Mouse (Mus musculus) kidney, embryonic 16.5 days (tissue): Measurements from ENCODE around the gene Sh3tc1. TPM values are rescaled to one million over a fixed set of nuclear protein-coding genes. Genes with fewer than 3 reads are reported as not detected.
A peak's percentile ranks its signal among the peaks of the same experiment; 100 is the strongest.

Experiments used
- ATAC-seq: fragments of 200-750 bp; cut with Nextera tagmentation; 2 replicates; pipeline ENCODE4 v1.8.0; 2017; ENCODE audit warnings: moderate TSS enrichment; ENCODE audit not compliant: low FRiP score, low TSS enrichment
- H3K27ac ChIP-seq: fragments of 300-500 bp; sonication (generic); 2 replicates; pipeline ENCODE4 v1.5.1; 2014; ENCODE audit warnings: low read length
- H3K27me3 ChIP-seq: fragments of 300-500 bp; sonication (generic); 2 replicates; pipeline ENCODE4 v1.6.1; 2014; ENCODE audit warnings: low read length, control low read depth, mixed read lengths; ENCODE audit not compliant: insufficient read depth
- H3K36me3 ChIP-seq: fragments of 300-500 bp; sonication (generic); 2 replicates; pipeline ENCODE4 v1.6.1; 2014; ENCODE audit warnings: low read length, control low read depth, mixed read lengths; ENCODE audit not compliant: insufficient read depth
- H3K4me1 ChIP-seq: fragments of 300-500 bp; sonication (generic); 2 replicates; pipeline ENCODE4 v1.6.1; 2014; ENCODE audit warnings: low read length, control low read depth, mixed read lengths; ENCODE audit not compliant: insufficient read depth
- H3K4me2 ChIP-seq: fragments of 300-500 bp; sonication (generic); replicated peaks from 2 replicates; pipeline ENCODE4 v1.6.1; 2014; ENCODE audit warnings: low read depth, low read length
- H3K4me3 ChIP-seq: fragments of 300-500 bp; sonication (generic); 2 replicates; pipeline ENCODE4 v1.5.1; 2014; ENCODE audit warnings: mild to moderate bottlenecking, low read length
- H3K9ac ChIP-seq: fragments of 300-500 bp; sonication (generic); replicated peaks from 2 replicates; pipeline ENCODE4 v1.6.1; 2014; ENCODE audit warnings: low read length
- H3K9me3 ChIP-seq: fragments of 300-500 bp; sonication (generic); 2 replicates; pipeline ENCODE4 v1.6.1; 2016; ENCODE audit warnings: low read length, control low read depth
- WGBS: fragments of 180-500 bp; shearing (Covaris S2); extraction: QIAGEN DNeasy Blood & Tissue Kit; methylation state at CpG from one replicate; pipeline ENCODE4 v1.1.7; 2014; 5-methylcytosine and 5-hydroxymethylcytosine counted together
- polyA plus RNA-seq: library from polyadenylated mRNA; unstranded; fragments of >200 nt; fragmentation: Nextera tagmentation; extraction: Ambion mirVana; gene quantifications from 2 replicates; pipeline ENCODE4 v1.2.1, GENCODE M21; 2015

The Sh3tc1 gene
- 25.2 and 27.6 TPM in 2 replicates for polyA plus RNA-seq

- Histone ChIP-seq H3K27me3 (peaks cover 7% of the 10 kb centered on the region; the same call in 1 of the 2 replicates), H3K4me3 (peak within 1 kb of the TSS; percentile 8; the same call in 1 of the 2 replicates), H3K27ac (peak within 1 kb of the TSS; percentile 87), H3K36me3 (no peaks in the 10 kb centered on the region), H3K9ac (peak within 1 kb of the TSS; percentile 27), H3K4me1 (peaks cover 39% of the 10 kb centered on the region), H3K4me2 (peak within 1 kb of the TSS; percentile 36), H3K9me3 (no peaks in the 10 kb centered on the region)
- ATAC-seq: peak; percentile 82
- 31% methylated on average over 10 of the region's 10 CpGs for WGBS
Measured at GRCm38 (mm10) chr5:35739536-35740278, at the start of gene Sh3tc1. Gene Sh3tc1, minus strand, starts transcription at chr5:35739987.

- Histone ChIP-seq H3K9ac (no peak overlapping the region), H3K4me3 (no peak overlapping the region), H3K9me3 (no peaks in the 10 kb centered on the region), H3K36me3 (no peaks in the 10 kb centered on the region), H3K27me3 (no peaks in the 10 kb centered on the region), H3K4me1 (peaks cover 4% of the 10 kb centered on the region; the same call in 1 of the 2 replicates), H3K4me2 (no peak overlapping the region), H3K27ac (no peak overlapping the region)
- WGBS: 56% methylated on average over 6 of the region's 6 CpGs
- no peak for ATAC-seq
Measured at GRCm38 (mm10) chr5:35788719-35789118, 48.9 kb upstream of the Sh3tc1 start.

GRCm38 (mm10) chr5:35787847-35788246, 48.1 kb upstream of the Sh3tc1 start:
- Histone ChIP-seq H3K4me3 (no peak overlapping the region), H3K27ac (no peak overlapping the region), H3K27me3 (no peaks in the 10 kb centered on the region), H3K4me2 (no peak overlapping the region), H3K4me1 (peaks cover 4% of the 10 kb centered on the region; the same call in 1 of the 2 replicates), H3K9ac (no peak overlapping the region), H3K9me3 (no peaks in the 10 kb centered on the region), H3K36me3 (no peaks in the 10 kb centered on the region)
- WGBS: 82% methylated on average over 12 of the region's 12 CpGs
- no peak for ATAC-seq

GRCm38 (mm10) chr5:35785853-35786252, 46.1 kb upstream of the Sh3tc1 start:
- Histone ChIP-seq H3K9me3 (no peaks in the 10 kb centered on the region), H3K4me2 (no peak overlapping the region), H3K27me3 (no peaks in the 10 kb centered on the region), H3K9ac (no peak overlapping the region), H3K4me3 (no peak overlapping the region), H3K27ac (no peak overlapping the region), H3K36me3 (no peaks in the 10 kb centered on the region), H3K4me1 (peaks cover 4% of the 10 kb centered on the region; the same call in 1 of the 2 replicates)
- no peak for ATAC-seq
- WGBS: 60% methylated on average over 7 of the region's 7 CpGs

GRCm38 (mm10) chr5:35782648-35783180, 42.9 kb upstream of the Sh3tc1 start:
- H3K9me3 ChIP-seq: no peaks in the 10 kb centered on the region
- no peak for ATAC-seq
- H3K27ac ChIP-seq: no peak overlapping the region
- no peak overlapping the region for H3K4me3 ChIP-seq
- H3K4me1 ChIP-seq: no peaks in the 10 kb centered on the region
- H3K4me2 ChIP-seq: no peak overlapping the region
- whole genome bisulfite sequencing: 55% methylated on average over 10 of the region's 10 CpGs
- no peaks in the 10 kb centered on the region for H3K27me3 ChIP-seq
- H3K36me3 ChIP-seq: no peaks in the 10 kb centered on the region
- no peak overlapping the region for H3K9ac ChIP-seq

- Histone ChIP-seq H3K4me2 (no peak overlapping the region), H3K27ac (no peak overlapping the region), H3K4me3 (no peak overlapping the region), H3K27me3 (no peaks in the 10 kb centered on the region), H3K9me3 (no peaks in the 10 kb centered on the region), H3K4me1 (no peaks in the 10 kb centered on the region), H3K36me3 (no peaks in the 10 kb centered on the region), H3K9ac (no peak overlapping the region)
- ATAC-seq: no peak
- WGBS: 70% methylated on average over 3 of the region's 3 CpGs
Measured at GRCm38 (mm10) chr5:35781116-35781515, 41.3 kb upstream of the Sh3tc1 start.

GRCm38 (mm10) chr5:35774137-35774424, 34.3 kb upstream of the Sh3tc1 start:
- Histone ChIP-seq H3K27me3 (0 out of 2 replicates have a peak, but pooled peaks cover 3% of the 10 kb centered on the region), H3K4me3 (no peak overlapping the region), H3K27ac (peak overlapping the region; percentile 21; the same call in 1 of the 2 replicates), H3K9ac (no peak overlapping the region), H3K4me2 (no peak overlapping the region), H3K36me3 (no peaks in the 10 kb centered on the region), H3K4me1 (peaks cover 18% of the 10 kb centered on the region), H3K9me3 (no peaks in the 10 kb centered on the region)
- 10% methylated on average over 6 of the region's 6 CpGs for WGBS
- ATAC-seq: peak; percentile 56

- ATAC-seq: peak; percentile 43
- 40% methylated on average over 13 of the region's 13 CpGs for WGBS
Measured at GRCm38 (mm10) chr5:35773274-35774136, 33.7 kb upstream of the Sh3tc1 start.

GRCm38 (mm10) chr5:35770891-35771663, 31.3 kb upstream of the Sh3tc1 start:
- ATAC-seq: no peak

More at GRCm38 (mm10) chr5:35773274-35774136, 33.7 kb upstream of the Sh3tc1 start:
- H3K4me3 ChIP-seq: no peak overlapping the region
- H3K27me3 ChIP-seq: 0 out of 2 replicates have a peak, but pooled peaks cover 3% of the 10 kb centered on the region
- 0 out of 2 replicates have a peak overlapping the region, but pooled peaks have one; percentile 21 for H3K27ac ChIP-seq
- no peak overlapping the region for H3K9ac ChIP-seq
- H3K4me1 ChIP-seq: peaks cover 18% of the 10 kb centered on the region
- H3K4me2 ChIP-seq: no peak overlapping the region
- no peaks in the 10 kb centered on the region for H3K36me3 ChIP-seq
- H3K9me3 ChIP-seq: no peaks in the 10 kb centered on the region

More at GRCm38 (mm10) chr5:35770891-35771663, 31.3 kb upstream of the Sh3tc1 start:
- 39% methylated on average over 14 of the region's 14 CpGs for WGBS
- Histone ChIP-seq H3K9me3 (no peaks in the 10 kb centered on the region), H3K4me3 (no peak overlapping the region), H3K9ac (no peak overlapping the region), H3K4me2 (no peak overlapping the region), H3K27ac (no peak overlapping the region), H3K27me3 (0 out of 2 replicates have a peak, but pooled peaks cover 3% of the 10 kb centered on the region), H3K4me1 (peaks cover 18% of the 10 kb centered on the region), H3K36me3 (no peaks in the 10 kb centered on the region)
